In the genomic region with DNA sequence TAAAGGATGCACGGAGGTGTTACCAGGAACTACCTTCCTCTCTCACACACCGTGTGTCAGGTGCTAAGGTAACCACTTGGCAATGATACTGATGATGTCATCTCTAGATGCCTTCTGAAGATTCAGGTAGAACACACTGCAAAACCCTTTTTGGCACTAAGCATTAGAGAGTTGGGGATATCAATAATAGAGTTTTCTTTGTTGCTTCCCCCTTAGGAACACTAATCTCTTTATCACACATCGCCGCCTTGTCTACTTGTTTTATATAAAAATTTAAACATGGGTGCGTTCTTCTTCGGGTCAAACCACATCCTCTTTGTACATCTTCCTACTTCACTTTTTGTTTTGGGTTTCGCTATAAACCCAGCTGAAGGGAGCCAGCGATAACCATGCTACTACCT, we compare ENCODE assay signal across 18 mouse cellular contexts.
"Had no signal": no experiment of that assay in that cellular context is flagged by ENCODE, and none has a peak within 500 bp of the region (broad histone marks: within the 10 kb centered on the region; RNA-seq: fewer than 3 reads in every experiment).

No protein-coding gene starts in this region.

- ATAC-seq: liver, postnatal 0 days; lung, postnatal 0 days; midbrain, embryonic 15.5 days had no signal

- H3K27ac ChIP-seq: kidney, embryonic 15.5 days; limb, embryonic 12.5 days; limb, embryonic 15.5 days; liver, embryonic 14.5 days; macrophage; midbrain, embryonic 12.5 days; midbrain, embryonic 15.5 days; neural tube, embryonic 13.5 days had no signal

- H3K9me3 ChIP-seq: kidney, embryonic 15.5 days; limb, embryonic 12.5 days; limb, embryonic 15.5 days; midbrain, embryonic 12.5 days; midbrain, embryonic 15.5 days; neural tube, embryonic 13.5 days had no signal

- H3K4me1 ChIP-seq: kidney, embryonic 15.5 days; limb, embryonic 12.5 days; limb, embryonic 15.5 days; midbrain, embryonic 12.5 days had no signal

- H3K27me3 ChIP-seq: kidney, embryonic 15.5 days; limb, embryonic 12.5 days; limb, embryonic 15.5 days had no signal

- H3K4me3 ChIP-seq: kidney, embryonic 15.5 days; limb, embryonic 12.5 days; limb, embryonic 15.5 days; midbrain, embryonic 12.5 days; midbrain, embryonic 15.5 days; neural tube, embryonic 13.5 days had no signal

- H3K4me2 ChIP-seq: kidney, embryonic 15.5 days; limb, embryonic 12.5 days; limb, embryonic 15.5 days; liver, embryonic 11.5 days; lung, embryonic 14.5 days; midbrain, embryonic 12.5 days; midbrain, embryonic 15.5 days; neural tube, embryonic 13.5 days had no signal

- H3K36me3 ChIP-seq: kidney, embryonic 15.5 days; limb, embryonic 12.5 days; limb, embryonic 15.5 days; midbrain, embryonic 12.5 days; midbrain, embryonic 15.5 days; neural tube, embryonic 13.5 days had no signal

- H3K9ac ChIP-seq: kidney, embryonic 15.5 days; limb, embryonic 12.5 days; limb, embryonic 15.5 days; liver, embryonic 14.5 days; liver, postnatal 0 days; lung, embryonic 14.5 days; midbrain, embryonic 12.5 days; midbrain, embryonic 15.5 days; neural tube, embryonic 13.5 days had no signal

- DNase-seq: kidney, adult 8-10 months; kidney, postnatal 10 days; kidney, postnatal 36 days; layer of hippocampus, postnatal 36 days; left cerebral cortex, postnatal 4 days; liver, postnatal 0 days; lung, embryonic 14.5 days; thymus, postnatal 25 days had no signal
